Mouse (Mus musculus): ENCODE results near the gene Tspan13. TPM values are rescaled to one million over a fixed set of nuclear protein-coding genes. Genes with fewer than 3 reads are reported as not detected.

The Tspan13 gene
- polyA plus RNA-seq, 1 experiment from 2014 or later: 408 TPM

Other genes starting within 250 kb of the Tspan13 start
- not detected in 2 replicates for gene Agr3, start 116.9 kb downstream of the Tspan13 start, polyA plus RNA-seq (2015; fragmentation: Nextera tagmentation; extraction: Ambion mirVana)
- gene Agr2, start 49.6 kb downstream of the Tspan13 start, polyA plus RNA-seq (2015; fragmentation: Nextera tagmentation; extraction: Ambion mirVana): 1.1 TPM in 1 of 2 replicates, not detected in the other
- 60.3 and 63.8 TPM in 2 replicates for gene Ankmy2, start 114.6 kb upstream of the Tspan13 start, polyA plus RNA-seq (2015; fragmentation: Nextera tagmentation; extraction: Ambion mirVana)
- 425 and 457 TPM in 2 replicates for gene Bzw2, start 115.6 kb upstream of the Tspan13 start, polyA plus RNA-seq (2015; fragmentation: Nextera tagmentation; extraction: Ambion mirVana)
- not detected in 2 replicates for gene Lrrc72, start 210.9 kb upstream of the Tspan13 start, polyA plus RNA-seq (2015; fragmentation: Nextera tagmentation; extraction: Ambion mirVana)